Mouse (Mus musculus) hindbrain, embryonic 13.5 days (tissue): ENCODE measurements around the gene Hist3h2a. TPM values are rescaled to one million over a fixed set of nuclear protein-coding genes. Genes with fewer than 3 reads are reported as not detected.

Source experiments
- ATAC-seq: fragments of 200-750 bp; cut with Nextera tagmentation; 2 replicates; pipeline ENCODE4 v1.8.0; 2017; ENCODE audit warnings: moderate TSS enrichment; ENCODE audit not compliant: low FRiP score
- H3K27ac ChIP-seq: fragments of 300-500 bp; sonication (generic); 2 replicates; pipeline ENCODE4 v1.5.1; 2015; ENCODE audit warnings: inconsistent platforms, mild to moderate bottlenecking, moderate library complexity
- H3K27me3 ChIP-seq: fragments of 300-500 bp; sonication (generic); 2 replicates; pipeline ENCODE4 v1.6.1; 2015; ENCODE audit warnings: mild to moderate bottlenecking, inconsistent platforms
- H3K36me3 ChIP-seq: fragments of 300-500 bp; sonication (generic); 2 replicates; pipeline ENCODE4 v1.6.1; 2015; ENCODE audit warnings: mild to moderate bottlenecking, inconsistent platforms
- H3K4me1 ChIP-seq: fragments of 300-500 bp; sonication (generic); replicated peaks from 2 replicates; pipeline ENCODE4 v1.6.1; 2015; ENCODE audit warnings: inconsistent platforms
- H3K4me2 ChIP-seq: fragments of 300-500 bp; sonication (generic); 2 replicates; pipeline ENCODE4 v1.6.1; 2015; ENCODE audit warnings: inconsistent platforms, mild to moderate bottlenecking, moderate library complexity
- H3K4me3 ChIP-seq: fragments of 300-500 bp; sonication (generic); 2 replicates; pipeline ENCODE4 v1.5.1; 2015; ENCODE audit warnings: mild to moderate bottlenecking, inconsistent platforms
- H3K9ac ChIP-seq: fragments of 300-500 bp; sonication (generic); 2 replicates; pipeline ENCODE4 v1.6.1; 2015; ENCODE audit warnings: mild to moderate bottlenecking, inconsistent platforms
- H3K9me3 ChIP-seq: fragments of 300-500 bp; sonication (generic); 2 replicates; pipeline ENCODE4 v1.6.1; 2016; ENCODE audit warnings: inconsistent platforms
- WGBS: fragments of 180-500 bp; shearing (Covaris S2); methylation state at CpG from one replicate; pipeline ENCODE4 v1.1.7; 2015; 5-methylcytosine and 5-hydroxymethylcytosine counted together
- polyA plus RNA-seq: library from polyadenylated mRNA; unstranded; fragments of >200 nt; fragmentation: Nextera tagmentation; extraction: Ambion mirVana; gene quantifications from 2 replicates; pipeline ENCODE4 v1.2.1, GENCODE M21; 2015

The Hist3h2a gene
- polyA plus RNA-seq, 1 experiment from 2014 or later = 142 TPM

DNA sequence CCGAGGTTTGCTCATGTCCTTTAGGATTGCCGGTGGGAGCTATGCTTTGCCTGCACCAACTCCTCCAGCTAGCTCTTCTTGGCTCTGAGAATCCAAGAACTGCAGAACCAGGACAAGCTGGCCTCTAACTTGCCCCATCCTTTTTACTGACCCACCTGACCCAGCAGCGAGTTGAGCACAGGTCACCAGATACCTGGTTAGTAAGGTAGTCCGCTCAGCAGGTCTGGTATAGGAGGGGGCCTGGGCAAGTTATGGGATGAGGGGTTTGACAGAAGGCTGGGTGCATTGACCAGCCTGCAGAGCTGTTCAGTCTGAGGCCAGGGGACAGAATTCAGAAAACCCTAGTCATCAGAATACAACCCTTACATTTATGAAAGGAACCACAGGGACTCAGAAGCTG, 25.4 kb upstream of the Hist3h2a start:
- no peak overlapping the region for H3K27ac ChIP-seq
- H3K4me2 ChIP-seq = no peak overlapping the region

GRCm38 (mm10) chr11:58929641-58930040, 24.8 kb upstream of the Hist3h2a start:
- Histone ChIP-seq H3K27me3 (no peaks in the 10 kb centered on the region), H3K27ac (no peak overlapping the region), H3K9ac (no peak overlapping the region), H3K4me1 (peaks cover 6% of the 10 kb centered on the region; the same call in 1 of the 2 replicates), H3K4me3 (no peak overlapping the region), H3K36me3 (peaks cover 41% of the 10 kb centered on the region), H3K4me2 (no peak overlapping the region), H3K9me3 (no peaks in the 10 kb centered on the region)
- WGBS = 60% methylated on average over 3 of the region's 3 CpGs
- no peak for ATAC-seq

More for the DNA sequence above, 25.4 kb upstream of the Hist3h2a start:
- Histone ChIP-seq H3K36me3 (peaks cover 35% of the 10 kb centered on the region), H3K4me3 (no peak overlapping the region), H3K27me3 (no peaks in the 10 kb centered on the region), H3K4me1 (peaks cover 4% of the 10 kb centered on the region; the same call in 1 of the 2 replicates), H3K9ac (no peak overlapping the region), H3K9me3 (no peaks in the 10 kb centered on the region)
- no peak for ATAC-seq
- 84% methylated on average over 4 of the region's 4 CpGs for WGBS

- peaks cover 6% of the 10 kb centered on the region; the same call in 1 of the 2 replicates for H3K4me1 ChIP-seq
- no peaks in the 10 kb centered on the region for H3K27me3 ChIP-seq
- H3K36me3 ChIP-seq = peaks cover 45% of the 10 kb centered on the region
- no peak overlapping the region for H3K4me2 ChIP-seq
- H3K4me3 ChIP-seq = no peak overlapping the region
- ATAC-seq = no peak
- WGBS = 95% methylated on average over 3 of the region's 3 CpGs
- no peak overlapping the region for H3K27ac ChIP-seq
- no peaks in the 10 kb centered on the region for H3K9me3 ChIP-seq
- no peak overlapping the region for H3K9ac ChIP-seq
Observed at GRCm38 (mm10) chr11:58930254-58930653, 24.2 kb upstream of the Hist3h2a start.

GRCm38 (mm10) chr11:58931576-58931975, 22.9 kb upstream of the Hist3h2a start:
- ATAC-seq = no peak; the same call in 1 of the 2 replicates
- H3K4me2 ChIP-seq = no peak overlapping the region
- no peak overlapping the region for H3K4me3 ChIP-seq
- H3K27ac ChIP-seq = peak overlapping the region; percentile 23; the same call in 1 of the 2 replicates
- peaks cover 57% of the 10 kb centered on the region for H3K36me3 ChIP-seq
- 82% methylated on average over 4 of the region's 4 CpGs for WGBS
- no peaks in the 10 kb centered on the region for H3K27me3 ChIP-seq
- H3K9ac ChIP-seq = 0 out of 2 replicates have a peak overlapping the region, but pooled peaks have one; percentile 24
- H3K9me3 ChIP-seq = no peaks in the 10 kb centered on the region
- peaks cover 18% of the 10 kb centered on the region for H3K4me1 ChIP-seq

DNA sequence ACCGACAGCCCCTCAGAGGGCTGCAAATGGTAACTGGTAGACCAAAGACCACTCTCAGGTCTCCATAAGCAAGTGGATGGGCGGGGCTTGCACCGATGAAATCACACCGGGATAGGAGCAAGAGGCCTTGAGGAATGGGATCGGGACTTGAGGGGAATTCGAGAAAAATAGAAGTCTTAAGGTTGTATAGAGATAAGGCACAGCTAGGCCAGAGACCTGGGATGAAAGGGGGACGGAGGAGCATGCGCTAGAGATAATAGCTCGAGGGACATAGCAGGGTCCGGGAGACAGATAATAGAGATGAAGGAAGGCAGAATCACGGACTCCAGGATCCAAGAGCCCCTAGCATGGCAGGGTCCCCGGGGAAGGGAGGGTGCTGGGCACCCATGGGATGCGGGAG, 16.6 kb upstream of the Hist3h2a start:
- peak overlapping the region; percentile 99 for H3K9ac ChIP-seq
- peaks cover 39% of the 10 kb centered on the region for H3K36me3 ChIP-seq
- H3K4me1 ChIP-seq = peaks cover 34% of the 10 kb centered on the region
- no peaks in the 10 kb centered on the region for H3K9me3 ChIP-seq
- 2% methylated on average over 13 of the region's 13 CpGs for WGBS
- peak overlapping the region; percentile 95 for H3K4me2 ChIP-seq
- H3K27ac ChIP-seq = peak overlapping the region; percentile 92
- no peaks in the 10 kb centered on the region for H3K27me3 ChIP-seq
- H3K4me3 ChIP-seq = peak overlapping the region; percentile 96
- ATAC-seq = peak; percentile 9; the same call in 1 of the 2 replicates

DNA sequence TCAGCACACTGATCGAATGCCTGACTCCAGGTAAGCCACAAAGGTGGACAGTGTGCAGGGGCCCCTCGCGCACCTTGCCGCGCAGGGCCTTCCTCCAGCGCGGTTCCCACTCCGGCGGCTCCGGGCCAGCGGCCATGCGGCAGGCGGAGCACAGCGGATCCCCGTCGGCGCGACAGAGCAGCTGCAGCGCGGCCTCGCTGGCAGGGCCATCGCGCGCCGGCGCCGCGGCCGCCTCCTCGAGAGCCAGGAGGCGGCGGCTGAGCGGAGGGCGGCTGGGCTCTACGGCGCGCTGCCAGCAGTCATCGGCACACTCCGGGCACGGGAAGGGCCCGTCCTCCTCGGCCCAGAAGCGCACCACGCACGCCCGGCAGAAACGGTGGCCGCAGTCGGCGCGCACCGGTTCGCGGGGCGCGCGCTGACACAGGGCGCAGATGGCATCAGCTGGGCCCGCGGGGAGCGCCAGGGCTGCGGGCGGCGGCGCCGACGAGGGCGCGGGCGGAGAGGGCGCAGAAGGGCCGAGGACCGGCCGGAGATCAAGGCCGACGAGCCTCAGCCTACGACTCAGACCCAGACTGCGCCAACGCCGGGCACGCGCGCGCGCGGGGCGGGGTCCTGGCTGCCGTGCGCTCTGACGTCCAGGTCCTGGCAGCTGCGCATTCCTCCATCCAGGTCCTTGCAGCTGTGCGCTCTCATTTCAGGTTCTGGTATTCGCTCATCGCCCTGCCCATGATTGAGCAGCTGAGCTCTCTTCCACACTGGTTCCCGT, 16.0 kb upstream of the Hist3h2a start, which contains the start of gene Rnf187:
Gene Rnf187, minus strand, starts transcription at position 595 of the 766 bp plus-strand sequence.
- ATAC-seq = peak; percentile 96
- peaks cover 33% of the 10 kb centered on the region for H3K36me3 ChIP-seq
- no peaks in the 10 kb centered on the region for H3K27me3 ChIP-seq
- H3K4me1 ChIP-seq = peaks cover 34% of the 10 kb centered on the region
- peak within 1 kb of the TSS; percentile 92 for H3K27ac ChIP-seq
- H3K9ac ChIP-seq = peak within 1 kb of the TSS; percentile 99
- H3K9me3 ChIP-seq = no peaks in the 10 kb centered on the region
- H3K4me3 ChIP-seq = peak within 1 kb of the TSS; percentile 96
- whole genome bisulfite sequencing = under 1% methylated on average over 62 of the region's 95 CpGs
- H3K4me2 ChIP-seq = peak within 1 kb of the TSS; percentile 95

GRCm38 (mm10) chr11:58939088-58939439, 15.4 kb upstream of the Hist3h2a start:
- peak; percentile 72; the same call in 1 of the 2 replicates for ATAC-seq
- H3K27ac ChIP-seq = peak overlapping the region; percentile 92
- WGBS = 16% methylated on average over 6 of the region's 6 CpGs

DNA sequence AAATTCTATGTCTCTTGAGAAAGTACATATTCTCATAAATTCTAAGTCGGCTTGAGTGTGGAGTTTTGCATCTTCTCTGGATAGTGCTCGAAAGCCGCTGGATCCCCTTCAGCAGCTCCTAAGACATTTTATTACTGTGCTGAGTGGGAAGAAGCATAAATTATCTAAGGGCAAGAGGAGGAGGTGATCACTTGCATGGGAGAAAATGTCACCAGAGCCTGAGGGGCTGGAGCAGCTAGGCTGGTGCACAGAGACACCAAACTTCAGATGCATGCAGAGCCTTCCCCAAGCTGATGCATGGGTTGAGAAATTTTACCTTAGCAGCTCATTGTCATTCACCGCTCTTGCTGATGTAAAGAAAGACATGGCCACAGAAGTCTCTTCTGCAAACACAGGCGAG, 10.3 kb upstream of the Hist3h2a start:
- no peak overlapping the region for H3K4me3 ChIP-seq
- H3K36me3 ChIP-seq = no peaks in the 10 kb centered on the region
- WGBS = 84% methylated on average over 5 of the region's 5 CpGs

More at GRCm38 (mm10) chr11:58939088-58939439, 15.4 kb upstream of the Hist3h2a start:
- peaks cover 27% of the 10 kb centered on the region for H3K36me3 ChIP-seq
- H3K4me1 ChIP-seq = peaks cover 34% of the 10 kb centered on the region
- no peaks in the 10 kb centered on the region for H3K9me3 ChIP-seq
- H3K9ac ChIP-seq = peak overlapping the region; percentile 99
- H3K4me3 ChIP-seq = peak overlapping the region; percentile 96
- H3K4me2 ChIP-seq = peak overlapping the region; percentile 95
- H3K27me3 ChIP-seq = no peaks in the 10 kb centered on the region

GRCm38 (mm10) chr11:58947306-58947705, 7.2 kb upstream of the Hist3h2a start:
- Histone ChIP-seq H3K4me1 (peaks cover 30% of the 10 kb centered on the region), H3K27ac (peak overlapping the region; percentile 100), H3K36me3 (no peaks in the 10 kb centered on the region), H3K9me3 (no peaks in the 10 kb centered on the region), H3K4me2 (peak overlapping the region; percentile 59), H3K9ac (peak overlapping the region; percentile 78), H3K4me3 (peak overlapping the region; percentile 64), H3K27me3 (peaks cover 4% of the 10 kb centered on the region; the same call in 1 of the 2 replicates)
- 85% methylated on average over 3 of the region's 3 CpGs for WGBS
- ATAC-seq = no peak

More for the DNA sequence above, 10.3 kb upstream of the Hist3h2a start:
- H3K4me2 ChIP-seq = no peak overlapping the region
- H3K27ac ChIP-seq = no peak overlapping the region
- peaks cover 18% of the 10 kb centered on the region; the same call in 1 of the 2 replicates for H3K4me1 ChIP-seq
- H3K9me3 ChIP-seq = no peaks in the 10 kb centered on the region
- no peak overlapping the region for H3K9ac ChIP-seq
- peaks cover 4% of the 10 kb centered on the region; the same call in 1 of the 2 replicates for H3K27me3 ChIP-seq
- ATAC-seq = no peak

- H3K27ac ChIP-seq = peak overlapping the region; percentile 100
- peak overlapping the region; percentile 64 for H3K4me3 ChIP-seq
- peak overlapping the region; percentile 59 for H3K4me2 ChIP-seq
- H3K27me3 ChIP-seq = peaks cover 4% of the 10 kb centered on the region; the same call in 1 of the 2 replicates
- no peaks in the 10 kb centered on the region for H3K9me3 ChIP-seq
- peak; percentile 83 for ATAC-seq
- H3K36me3 ChIP-seq = no peaks in the 10 kb centered on the region
- peak overlapping the region; percentile 78 for H3K9ac ChIP-seq
- peaks cover 34% of the 10 kb centered on the region for H3K4me1 ChIP-seq
- 12% methylated on average over 23 of the region's 23 CpGs for WGBS
Observed at GRCm38 (mm10) chr11:58947798-58948528, 6.5 kb upstream of the Hist3h2a start.

DNA sequence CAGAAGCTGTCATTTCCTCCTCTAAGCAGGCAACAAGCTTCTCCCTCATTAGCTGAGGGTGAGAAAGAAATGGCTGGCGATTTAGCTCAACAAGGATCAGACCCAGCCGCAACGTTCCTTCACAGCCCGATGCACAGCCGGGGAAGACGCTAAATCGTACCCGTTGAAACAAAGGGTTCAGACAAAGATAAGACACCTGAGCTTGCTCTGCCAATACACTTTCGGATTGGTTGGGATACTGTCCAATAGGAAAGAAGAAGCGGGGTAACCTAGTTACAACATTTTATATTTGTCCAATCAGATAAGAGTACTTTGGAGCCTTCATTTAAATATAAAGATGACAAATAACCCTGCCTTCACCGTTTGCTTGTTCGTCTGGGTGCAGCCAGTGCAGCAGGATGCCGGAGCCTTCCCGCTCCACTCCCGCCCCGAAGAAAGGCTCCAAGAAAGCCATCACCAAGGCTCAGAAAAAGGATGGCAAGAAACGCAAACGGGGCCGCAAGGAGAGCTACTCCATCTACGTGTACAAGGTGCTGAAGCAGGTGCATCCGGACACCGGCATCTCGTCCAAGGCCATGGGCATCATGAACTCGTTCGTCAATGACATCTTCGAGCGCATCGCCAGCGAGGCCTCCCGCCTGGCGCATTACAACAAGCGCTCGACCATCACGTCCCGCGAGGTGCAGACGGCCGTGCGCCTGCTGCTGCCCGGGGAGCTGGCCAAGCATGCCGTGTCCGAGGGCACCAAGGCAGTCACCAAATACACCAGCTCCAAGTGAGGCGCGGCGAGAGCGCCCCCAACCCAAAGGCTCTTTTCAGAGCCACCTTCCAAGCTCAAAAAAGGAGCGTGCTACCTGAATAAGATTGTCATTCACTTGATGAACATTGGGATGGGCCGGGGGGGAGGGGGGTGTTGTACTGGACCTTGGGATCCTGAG, 5.7 kb upstream of the Hist3h2a start, which contains the start of gene Hist3h2ba:
Gene Hist3h2ba, plus strand, starts transcription at position 379 of the 938 bp plus-strand sequence.
- Histone ChIP-seq H3K36me3 (no peaks in the 10 kb centered on the region), H3K4me2 (peak within 1 kb of the TSS; percentile 59), H3K9ac (peak within 1 kb of the TSS; percentile 98), H3K4me1 (peaks cover 36% of the 10 kb centered on the region), H3K27ac (peak within 1 kb of the TSS; percentile 100), H3K4me3 (peak within 1 kb of the TSS; percentile 64), H3K9me3 (no peaks in the 10 kb centered on the region), H3K27me3 (peaks cover 4% of the 10 kb centered on the region; the same call in 1 of the 2 replicates)
- under 1% methylated on average over 48 of the region's 48 CpGs for WGBS
- ATAC-seq = peak; percentile 93
